Mouse (Mus musculus) hindbrain, embryonic 11.5 days (tissue): ENCODE measurements around the gene Mreg. TPM values are rescaled to one million over a fixed set of nuclear protein-coding genes. Genes with fewer than 3 reads are reported as not detected.
"Not testable (repeated sequence)": the region's sequence is repeated elsewhere in the genome, so short reads cannot be mapped to it uniquely, and the experiment has no call there.

Experiments used
- ATAC-seq: fragments of 200-750 bp; cut with Nextera tagmentation; 2 replicates; pipeline ENCODE4 v1.8.0; 2017; ENCODE audit warnings: mild to moderate bottlenecking, moderate TSS enrichment, moderate library complexity; ENCODE audit not compliant: low FRiP score
- DNase-seq: peaks from one replicate; pipeline ENCODE4 v3.0.0-alpha.2; 2015; ENCODE audit warnings: low spot score
- H3K27ac ChIP-seq: fragments of 300-500 bp; sonication (generic); 2 replicates; pipeline ENCODE4 v1.5.1; 2014; ENCODE audit warnings: mild to moderate bottlenecking, low read depth, low read length
- H3K27me3 ChIP-seq: fragments of 300-500 bp; sonication (generic); 2 replicates; pipeline ENCODE4 v1.6.1; 2014; ENCODE audit warnings: mild to moderate bottlenecking, low read length, moderate library complexity, mixed read lengths; ENCODE audit not compliant: control insufficient read depth, insufficient read depth
- H3K36me3 ChIP-seq: fragments of 300-500 bp; sonication (generic); 2 replicates; pipeline ENCODE4 v1.6.1; 2014; ENCODE audit warnings: mild to moderate bottlenecking, low read length, moderate library complexity, mixed read lengths; ENCODE audit not compliant: control insufficient read depth, insufficient read depth
- H3K4me1 ChIP-seq: fragments of 300-500 bp; sonication (generic); replicated peaks from 2 replicates; pipeline ENCODE4 v1.6.1; 2014; ENCODE audit warnings: low read length, mixed read lengths; ENCODE audit not compliant: control insufficient read depth, insufficient read depth
- H3K4me2 ChIP-seq: fragments of 300-500 bp; sonication (generic); replicated peaks from 2 replicates; pipeline ENCODE4 v1.6.1; 2014; ENCODE audit warnings: mild to moderate bottlenecking, low read depth, low read length
- H3K4me3 ChIP-seq: fragments of 300-500 bp; sonication (generic); 2 replicates; pipeline ENCODE4 v1.5.1; 2014; ENCODE audit warnings: low read depth, low read length
- H3K9ac ChIP-seq: fragments of 300-500 bp; sonication (generic); 2 replicates; pipeline ENCODE4 v1.6.1; 2014; ENCODE audit warnings: low read depth, low read length
- H3K9me3 ChIP-seq: fragments of 300-500 bp; sonication (generic); 2 replicates; pipeline ENCODE4 v1.6.1; 2016; ENCODE audit warnings: low read length; ENCODE audit not compliant: control insufficient read depth
- WGBS: fragments of 180-500 bp; shearing (Covaris S2); extraction: QIAGEN DNeasy Blood & Tissue Kit; methylation state at CpG from one replicate; pipeline ENCODE4 v1.1.7; 2014; 5-methylcytosine and 5-hydroxymethylcytosine counted together
- polyA plus RNA-seq: library from polyadenylated mRNA; unstranded; fragments of >200 nt; fragmentation: Nextera tagmentation; extraction: Ambion mirVana; gene quantifications from 2 replicates; pipeline ENCODE4 v1.2.1, GENCODE M21; 2014

The Mreg gene
- polyA plus RNA-seq, 1 experiment from 2014 or later, result 15.6 TPM

DNA sequence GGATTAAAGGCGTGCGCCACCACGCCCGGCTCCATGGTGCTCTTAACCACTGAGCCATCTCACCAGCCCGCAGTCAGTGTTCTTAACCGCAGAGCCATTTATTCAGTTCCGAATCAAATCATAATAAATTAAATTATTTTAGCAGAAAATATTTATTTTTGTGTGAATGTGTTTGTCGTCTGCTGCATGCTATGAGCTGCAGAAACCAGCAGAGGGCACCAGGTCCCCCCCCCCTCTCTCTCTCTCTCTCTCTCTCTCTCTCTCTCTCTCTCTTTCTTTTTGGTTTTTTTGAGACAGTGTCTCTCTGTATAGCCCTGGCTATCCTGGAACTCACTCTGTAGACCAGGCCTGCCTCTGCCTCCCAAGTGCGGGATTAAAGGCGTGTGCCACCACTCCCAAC is 20.5 kb upstream of the Mreg start:
- not testable (repeated sequence) for H3K27me3 ChIP-seq, DNase-seq, ATAC-seq, H3K9ac ChIP-seq, H3K4me2 ChIP-seq, H3K36me3 ChIP-seq, H3K4me1 ChIP-seq, H3K9me3 ChIP-seq, H3K27ac ChIP-seq, H3K4me3 ChIP-seq
- 85% methylated on average over 10 of the region's 10 CpGs for WGBS

DNA sequence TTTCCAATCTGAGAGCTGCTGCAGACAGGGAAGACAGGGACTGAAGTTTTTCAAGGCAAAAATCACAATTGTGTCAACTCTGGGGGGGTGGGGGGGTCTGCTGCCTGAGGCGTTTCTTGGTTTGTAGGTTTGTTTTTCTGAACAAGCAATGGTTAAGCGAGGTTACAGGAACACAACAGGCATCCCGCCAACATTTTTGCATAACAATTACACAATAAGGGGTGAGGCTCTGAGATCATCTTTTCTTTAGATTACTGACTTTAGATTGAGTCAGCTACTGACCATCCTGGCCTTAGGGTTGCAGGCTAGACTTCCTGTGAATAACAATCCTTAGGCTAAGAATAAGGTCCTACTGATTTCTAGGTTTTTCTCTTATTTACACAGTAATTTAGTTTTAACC is 16.9 kb upstream of the Mreg start:
- no peak overlapping the region for H3K27ac ChIP-seq
- ATAC-seq, result no peak

DNA sequence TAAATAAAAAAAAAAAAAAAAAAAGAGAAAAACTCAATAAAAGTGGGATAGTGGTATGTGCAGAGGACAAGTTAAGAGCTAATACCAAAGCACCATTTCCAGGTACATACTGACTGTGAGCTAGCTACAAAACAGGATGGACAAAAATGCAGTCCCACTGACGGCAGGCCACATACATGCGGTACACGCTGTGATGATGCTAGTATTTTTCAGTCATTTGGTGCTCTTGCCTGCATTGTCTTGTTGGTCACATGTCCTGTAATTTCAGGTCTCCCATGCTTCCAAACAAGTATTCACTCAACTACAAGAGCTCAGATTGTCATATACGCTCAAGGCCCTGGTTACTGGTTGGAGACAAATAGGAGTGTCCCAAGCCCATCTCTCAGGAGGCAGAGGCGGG is 15.4 kb upstream of the Mreg start:
- Histone ChIP-seq H3K27ac (no peak overlapping the region), H3K9ac (no peak overlapping the region), H3K4me2 (no peak overlapping the region), H3K27me3 (peaks cover 5% of the 10 kb centered on the region; the same call in 1 of the 2 replicates), H3K36me3 (no peaks in the 10 kb centered on the region), H3K4me1 (no peaks in the 10 kb centered on the region), H3K9me3 (no peaks in the 10 kb centered on the region), H3K4me3 (no peak overlapping the region)
- DNase-seq, result no peak
- ATAC-seq, result no peak
- 84% methylated on average over 5 of the region's 5 CpGs for WGBS

More for the DNA sequence above, 16.9 kb upstream of the Mreg start:
- Histone ChIP-seq H3K4me2 (no peak overlapping the region), H3K36me3 (no peaks in the 10 kb centered on the region), H3K27me3 (peaks cover 5% of the 10 kb centered on the region; the same call in 1 of the 2 replicates), H3K9me3 (no peaks in the 10 kb centered on the region), H3K9ac (no peak overlapping the region), H3K4me3 (no peak overlapping the region), H3K4me1 (no peaks in the 10 kb centered on the region)
- DNase-seq, result no peak
- WGBS, result 19% methylated on average over 3 of the region's 3 CpGs

DNA sequence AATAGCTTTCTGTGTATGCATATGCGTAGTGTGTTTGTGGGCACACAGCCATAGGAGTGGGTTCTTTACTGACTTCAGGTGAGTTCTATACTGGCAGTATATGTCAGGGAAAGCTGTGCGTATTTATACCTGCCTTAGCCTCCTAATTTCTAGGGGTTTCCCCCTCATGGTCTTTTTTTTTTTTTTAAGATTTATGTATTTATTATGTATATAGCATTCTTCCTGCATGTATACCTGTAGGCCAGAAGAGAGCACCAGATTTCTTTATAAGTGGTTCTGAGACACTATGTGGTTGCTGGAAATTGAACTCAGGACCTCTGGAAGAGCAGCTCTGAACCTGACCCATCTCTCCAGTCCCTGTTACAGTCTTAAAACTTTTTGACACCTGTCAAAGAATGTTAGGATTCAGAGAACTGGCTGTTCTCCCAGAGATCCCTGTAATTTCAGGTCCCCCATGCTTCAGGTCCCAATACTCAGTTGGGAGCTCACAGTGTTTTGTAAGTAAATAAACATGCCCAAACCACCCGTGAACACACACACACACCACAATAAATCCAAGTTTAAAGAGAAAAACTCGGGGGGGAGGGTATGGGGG is 14.9 kb upstream of the Mreg start:
- Histone ChIP-seq H3K4me3 (no peak overlapping the region), H3K4me1 (no peaks in the 10 kb centered on the region), H3K36me3 (no peaks in the 10 kb centered on the region), H3K4me2 (no peak overlapping the region), H3K9me3 (no peaks in the 10 kb centered on the region), H3K9ac (no peak overlapping the region), H3K27me3 (peaks cover 5% of the 10 kb centered on the region; the same call in 1 of the 2 replicates), H3K27ac (no peak overlapping the region)
- WGBS, result 45% methylated on average over 4 of the region's 4 CpGs
- ATAC-seq, result no peak; the same call in 1 of the 2 replicates
- DNase-seq, result no peak

DNA sequence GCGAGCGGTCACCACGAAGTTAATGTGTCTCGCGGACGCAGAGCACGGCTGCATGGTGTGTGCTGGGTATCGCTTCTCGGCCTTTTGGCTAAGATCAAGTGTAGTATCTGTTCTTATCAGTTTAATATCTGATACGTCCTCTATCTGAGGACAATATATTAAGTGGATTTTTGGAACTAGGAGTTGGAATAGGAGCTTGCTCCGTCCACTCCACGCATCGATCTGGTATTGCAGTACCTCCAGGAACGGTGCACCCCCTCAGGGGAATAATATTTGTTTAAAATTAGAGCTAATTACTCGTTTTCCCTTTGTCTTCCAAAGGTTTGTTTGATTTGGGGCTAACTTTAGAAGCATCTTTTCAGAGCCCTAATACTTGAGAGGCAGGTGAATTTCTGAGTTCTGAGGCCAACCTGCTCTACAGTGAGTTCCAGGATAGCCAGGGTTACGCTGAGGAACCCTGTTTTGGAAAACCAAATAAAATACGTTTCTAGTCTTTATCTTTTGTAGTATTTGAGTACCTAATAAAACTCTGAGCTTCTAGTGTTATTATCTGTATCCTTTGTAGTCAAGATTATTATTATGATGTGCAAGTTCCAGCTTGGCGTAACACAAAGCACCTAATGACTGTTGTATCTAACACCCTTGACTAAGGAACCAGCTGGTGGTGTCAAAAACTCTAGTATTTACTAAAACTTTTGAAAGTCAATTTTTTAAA is 14.2 kb upstream of the Mreg start:
- Histone ChIP-seq H3K36me3 (no peaks in the 10 kb centered on the region), H3K4me3 (peak overlapping the region; percentile 30), H3K4me1 (no peaks in the 10 kb centered on the region), H3K9ac (peak overlapping the region; percentile 56; the same call in 1 of the 2 replicates), H3K27me3 (peaks cover 5% of the 10 kb centered on the region; the same call in 1 of the 2 replicates), H3K9me3 (no peaks in the 10 kb centered on the region), H3K4me2 (no peak overlapping the region), H3K27ac (no peak overlapping the region)
- WGBS, result under 1% methylated on average over 9 of the region's 18 CpGs
- ATAC-seq, result peak; percentile 91
- DNase-seq, result peak; percentile 74

DNA sequence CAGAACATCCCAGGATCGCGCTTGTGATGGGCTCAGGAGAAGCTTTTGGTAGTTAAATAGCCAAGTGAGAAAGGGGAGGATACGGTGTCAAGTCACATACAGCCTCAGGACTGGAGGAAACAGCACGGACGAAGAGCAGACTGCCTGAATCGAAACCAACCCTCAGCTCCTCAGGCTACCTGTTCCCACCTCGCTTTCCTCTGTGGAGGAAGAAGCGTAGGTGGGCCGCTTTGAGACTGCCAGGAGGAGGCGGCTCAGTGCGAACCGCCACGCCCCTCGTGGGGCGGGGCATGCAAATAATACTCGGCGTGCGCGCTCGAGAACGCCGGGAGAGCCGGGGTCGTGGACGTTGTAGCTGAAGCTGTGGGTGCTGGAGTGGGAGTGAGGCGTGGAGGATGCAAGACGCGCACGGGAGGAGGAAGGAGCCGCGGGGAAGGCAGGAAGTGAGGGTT is 13.6 kb upstream of the Mreg start:
- peak; percentile 91 for ATAC-seq
- H3K9me3 ChIP-seq, result not testable (repeated sequence)

DNA sequence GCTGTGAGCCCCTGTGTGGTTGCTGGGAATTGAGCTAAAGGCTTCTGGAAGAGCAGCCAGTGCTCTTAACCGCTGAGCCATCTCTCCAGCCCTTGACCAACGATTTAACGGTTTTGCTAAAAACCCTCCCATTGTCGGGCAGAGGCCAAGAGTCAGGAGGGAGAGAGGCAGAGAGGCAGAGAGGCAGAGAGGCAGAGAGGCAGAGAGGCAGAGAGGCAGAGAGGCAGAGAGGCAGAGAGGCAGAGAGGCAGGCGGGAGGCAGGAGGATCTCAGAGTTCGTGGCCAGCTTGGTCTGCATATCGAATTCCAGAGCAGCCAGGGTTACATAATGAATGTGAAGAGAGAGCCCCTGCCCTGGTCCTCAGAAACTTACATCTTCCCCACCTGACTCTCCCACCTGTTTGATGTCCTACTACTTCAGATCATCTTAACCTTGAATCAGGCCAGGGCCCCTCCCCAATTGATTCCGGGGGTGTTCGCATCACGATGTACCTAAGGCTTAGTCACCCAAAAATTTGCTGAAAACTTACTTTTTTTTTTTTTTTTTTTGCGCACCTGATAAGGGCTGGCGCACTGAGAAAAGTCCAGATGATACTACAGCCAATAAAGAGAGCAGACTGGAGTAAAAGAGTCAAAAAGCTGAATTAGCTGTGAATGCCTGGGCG is 13.1 kb upstream of the Mreg start:
- no peaks in the 10 kb centered on the region for H3K36me3 ChIP-seq
- H3K27me3 ChIP-seq, result peaks cover 5% of the 10 kb centered on the region; the same call in 1 of the 2 replicates
- DNase-seq (no peak), ATAC-seq (no peak)
- no peak overlapping the region for H3K27ac ChIP-seq
- no peak overlapping the region for H3K9ac ChIP-seq
- WGBS, result 6% methylated on average over 13 of the region's 13 CpGs
- H3K4me1 ChIP-seq, result no peaks in the 10 kb centered on the region
- peak overlapping the region; percentile 55 for H3K4me2 ChIP-seq
- peak overlapping the region; percentile 30 for H3K4me3 ChIP-seq
- H3K9me3 ChIP-seq, result no peaks in the 10 kb centered on the region

More for the DNA sequence above, 13.6 kb upstream of the Mreg start:
- H3K27me3 ChIP-seq, H3K4me1 ChIP-seq, H3K36me3 ChIP-seq: not testable (repeated sequence)
- Histone ChIP-seq H3K4me2 (peak overlapping the region; percentile 55), H3K4me3 (peak overlapping the region; percentile 30), H3K9ac (peak overlapping the region; percentile 56), H3K27ac (0 out of 2 replicates have a peak overlapping the region, but pooled peaks have one; percentile 45)
- under 1% methylated on average over 25 of the region's 31 CpGs for WGBS
- peak; percentile 94 for DNase-seq

DNA sequence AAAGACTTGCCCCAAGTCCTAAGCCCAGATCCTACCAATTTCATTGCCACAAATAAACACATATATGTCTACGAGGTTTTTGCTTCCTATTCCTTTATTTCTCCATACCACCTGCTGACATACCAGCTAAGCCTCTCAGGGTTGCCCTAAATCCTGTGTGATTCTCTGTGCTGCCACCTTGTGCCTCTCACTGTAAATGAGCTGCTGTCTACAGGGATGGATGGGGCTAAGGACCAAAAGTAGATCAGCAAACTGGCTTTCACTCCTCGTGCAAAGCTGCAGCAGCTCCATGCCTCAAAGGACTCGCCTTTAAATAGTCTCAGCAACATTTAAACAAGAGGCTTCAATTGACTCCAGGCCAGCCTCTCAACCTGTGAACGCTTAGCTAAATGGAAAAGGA is 7.9 kb upstream of the Mreg start:
- H3K27ac ChIP-seq, result no peak overlapping the region
- H3K4me1 ChIP-seq, result no peaks in the 10 kb centered on the region
- no peak overlapping the region for H3K4me3 ChIP-seq
- ATAC-seq, result no peak
- H3K9me3 ChIP-seq, result no peaks in the 10 kb centered on the region
- H3K36me3 ChIP-seq, result no peaks in the 10 kb centered on the region
- WGBS, result 22% methylated on average over 4 of the region's 4 CpGs
- H3K9ac ChIP-seq, result no peak overlapping the region
- no peak for DNase-seq
- H3K4me2 ChIP-seq, result no peak overlapping the region
- peaks cover 2% of the 10 kb centered on the region; the same call in 1 of the 2 replicates for H3K27me3 ChIP-seq
